Mouse (Mus musculus): ENCODE measurements around the gene Habp4.

The Habp4 gene

GRCm38 (mm10) chr13:64161548-64161915 is at the start of gene Habp4:
TSS of gene Habp4 (plus strand) at chr13:64161824.
- DNase-seq (ENCODE audit: low spot score) = peak; percentile 98

- no peak for DNase-seq (ENCODE audit: low spot score)
Measured at GRCm38 (mm10) chr13:64117442-64117841, 44.2 kb upstream of the Habp4 start.

GRCm38 (mm10) chr13:64120760-64121159 is 40.9 kb upstream of the Habp4 start:
- no peak for DNase-seq (ENCODE audit: low spot score)

GRCm38 (mm10) chr13:64123491-64124188 is 38.0 kb upstream of the Habp4 start:
- no peak for DNase-seq (ENCODE audit: low spot score)

GRCm38 (mm10) chr13:64124886-64125285 is 36.7 kb upstream of the Habp4 start:
- no peak for DNase-seq (ENCODE audit: low spot score)

- DNase-seq (ENCODE audit: low spot score) = no peak
Measured at GRCm38 (mm10) chr13:64126316-64126715, 35.3 kb upstream of the Habp4 start.

GRCm38 (mm10) chr13:64128858-64129615 is 32.6 kb upstream of the Habp4 start, which contains the start of gene Slc35d2:
TSS of gene Slc35d2 (minus strand) at chr13:64129368.
- DNase-seq (ENCODE audit: low spot score) = no peak

- DNase-seq (ENCODE audit: low spot score) = no peak
Measured at GRCm38 (mm10) chr13:64129616-64130375, 31.8 kb upstream of the Habp4 start.

- peak; percentile 34 for DNase-seq (ENCODE audit: low spot score)
Measured at GRCm38 (mm10) chr13:64150121-64150520, 11.5 kb upstream of the Habp4 start.

- peak; percentile 85 for DNase-seq (ENCODE audit: low spot score)
Measured at GRCm38 (mm10) chr13:64152241-64152669, 9.4 kb upstream of the Habp4 start.

GRCm38 (mm10) chr13:64152671-64153082 is 8.9 kb upstream of the Habp4 start:
- no peak for DNase-seq (ENCODE audit: low spot score)

- DNase-seq (ENCODE audit: low spot score) = peak; percentile 98
Measured at GRCm38 (mm10) chr13:64153083-64153682, 8.4 kb upstream of the Habp4 start, which contains the start of gene Zfp367. TSS of gene Zfp367 (minus strand) at chr13:64153202.

GRCm38 (mm10) chr13:64153751-64154267 is 7.8 kb upstream of the Habp4 start:
- DNase-seq (ENCODE audit: low spot score) = peak; percentile 79

GRCm38 (mm10) chr13:64154651-64155050 is 7.0 kb upstream of the Habp4 start:
- no peak for DNase-seq (ENCODE audit: low spot score)

- DNase-seq (ENCODE audit: low spot score) = no peak
Measured at GRCm38 (mm10) chr13:64155171-64155571, 6.5 kb upstream of the Habp4 start.

- peak; percentile 67 for DNase-seq (ENCODE audit: low spot score)
Measured at GRCm38 (mm10) chr13:64156966-64157365, 4.7 kb upstream of the Habp4 start.

- DNase-seq (ENCODE audit: low spot score) = peak; percentile 67
Measured at GRCm38 (mm10) chr13:64161916-64162611, 440 bp downstream of the Habp4 start.

GRCm38 (mm10) chr13:64162626-64163025 is 1.0 kb downstream of the Habp4 start:
- peak; percentile 40 for DNase-seq (ENCODE audit: low spot score)

GRCm38 (mm10) chr13:64163147-64163715 is 1.6 kb downstream of the Habp4 start:
- DNase-seq (ENCODE audit: low spot score) = no peak

- no peak for DNase-seq (ENCODE audit: low spot score)
Measured at GRCm38 (mm10) chr13:64169746-64170145, 8.1 kb downstream of the Habp4 start.

- DNase-seq (ENCODE audit: low spot score) = no peak
Measured at GRCm38 (mm10) chr13:64178000-64178399, 16.4 kb downstream of the Habp4 start.

Measured in MN1 (cell line).